Mouse (Mus musculus): ENCODE data around the gene Rftn2.

DNA sequence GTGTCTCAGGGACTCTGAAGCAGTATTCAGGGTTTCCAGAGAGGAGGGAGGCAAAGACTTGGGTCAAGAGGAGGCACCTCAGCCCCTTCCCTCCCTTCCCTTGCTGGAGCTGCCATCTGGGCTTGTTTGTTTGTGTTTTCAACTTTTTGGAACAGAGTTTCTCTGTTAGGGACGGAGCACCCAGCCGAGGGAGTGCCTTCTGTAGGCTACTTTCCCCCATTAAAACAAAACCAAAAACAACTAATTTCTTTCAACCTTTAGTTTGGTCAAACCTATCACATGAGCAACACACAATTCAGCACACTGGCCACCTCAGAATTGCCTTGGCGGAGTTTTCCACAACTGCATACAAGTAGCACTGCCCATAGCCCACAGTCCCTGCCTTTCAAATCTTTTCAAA is 1.2 kb downstream of the Rftn2 start:
- TF ChIP-seq CTCF (conservative IDR thresholded peaks at IDR 0.05; ENCODE audit: insufficient read depth, insufficient read length, low read depth, low read length) (no peak), POLR2A (IDR thresholded peaks at IDR 0.05; ENCODE audit: low read depth, low read length) (no peak)
